Mouse (Mus musculus) ES-Bruce4 (cell line): ENCODE data around the gene Sec14l2.

ENCODE experiments used
- CTCF ChIP-seq: IDR thresholded peaks from one replicate; pipeline ENCODE4 v1.8.1; 2011; ENCODE audit warnings: low read depth, low read length
- EP300 ChIP-seq: IDR thresholded peaks from 2 replicates; pipeline ENCODE4 v1.6.1; 2011; ENCODE audit warnings: low read depth, low read length; ENCODE audit not compliant: insufficient read depth
- POLR2A ChIP-seq: IDR thresholded peaks from one replicate; pipeline ENCODE4 v1.8.1; 2011; ENCODE audit warnings: low read length; ENCODE audit not compliant: insufficient read depth

GRCm38 (mm10) chr11:4121691-4122090, 1.5 kb downstream of the Sec14l2 start:
- TF ChIP-seq CTCF, result no peak
- no peak for TF ChIP-seq POLR2A
- TF ChIP-seq EP300, result no peak
